Mouse (Mus musculus): ENCODE measurements around the gene Ubxn11. TPM values are rescaled to one million over a fixed set of nuclear protein-coding genes. Genes with fewer than 3 reads are reported as not detected.
A peak's percentile ranks its signal among the peaks of the same experiment; 100 is the strongest.

Ubxn11 gene
- polyA plus RNA-seq, 1 experiment from 2014 or later, result 11.4 TPM

DNA sequence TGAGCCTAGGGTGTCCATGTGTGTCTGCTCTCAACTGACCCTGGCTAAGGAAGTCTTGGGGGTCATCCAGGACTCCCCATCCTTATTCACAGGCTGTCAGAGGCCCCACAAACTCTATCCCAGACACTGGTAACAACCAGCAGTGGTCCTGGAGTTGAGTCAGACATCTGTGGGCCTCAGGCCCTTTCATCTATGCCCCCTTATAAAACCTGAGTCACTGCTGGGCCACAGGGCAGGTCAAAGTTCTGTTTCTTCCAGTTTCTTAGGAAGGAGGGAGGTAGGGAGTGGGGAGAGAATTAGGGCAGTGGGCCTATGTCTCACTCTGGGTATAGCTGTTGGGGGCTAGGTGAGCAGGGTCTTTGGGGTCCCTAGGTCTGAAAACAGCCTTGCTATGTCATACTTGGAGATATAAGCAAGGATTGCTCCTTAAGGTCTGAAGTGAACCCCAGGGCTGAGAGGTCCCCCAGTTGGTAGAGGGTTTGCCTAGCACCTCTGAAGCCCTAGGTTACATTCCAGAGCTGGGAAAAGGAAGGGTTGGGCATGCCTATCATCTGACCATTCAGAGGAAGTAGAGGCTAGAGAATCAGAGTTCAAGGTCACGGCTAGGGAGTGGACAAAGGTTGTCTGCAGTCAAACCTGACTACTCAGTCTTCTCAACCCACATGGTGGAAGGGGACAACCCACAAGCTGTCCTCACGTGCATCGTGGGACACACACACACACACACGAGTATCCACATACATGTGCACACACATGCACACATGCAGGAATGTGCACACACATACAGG lies 33.4 kb upstream of the Ubxn11 start:
- Histone ChIP-seq H3K27me3 (peaks cover 15% of the 10 kb centered on the region), H3K9me3 (no peaks in the 10 kb centered on the region), H3K36me3 (no peaks in the 10 kb centered on the region), H3K9ac (replicated peaks) (no peak overlapping the region), H3K4me1 (replicated peaks) (no peaks in the 10 kb centered on the region), H3K4me2 (replicated peaks) (no peak overlapping the region), H3K4me3 (replicated peaks) (no peak overlapping the region), H3K27ac (no peak overlapping the region)
- 86% methylated on average over 4 of the region's 4 CpGs for WGBS
- ATAC-seq, result no peak

DNA sequence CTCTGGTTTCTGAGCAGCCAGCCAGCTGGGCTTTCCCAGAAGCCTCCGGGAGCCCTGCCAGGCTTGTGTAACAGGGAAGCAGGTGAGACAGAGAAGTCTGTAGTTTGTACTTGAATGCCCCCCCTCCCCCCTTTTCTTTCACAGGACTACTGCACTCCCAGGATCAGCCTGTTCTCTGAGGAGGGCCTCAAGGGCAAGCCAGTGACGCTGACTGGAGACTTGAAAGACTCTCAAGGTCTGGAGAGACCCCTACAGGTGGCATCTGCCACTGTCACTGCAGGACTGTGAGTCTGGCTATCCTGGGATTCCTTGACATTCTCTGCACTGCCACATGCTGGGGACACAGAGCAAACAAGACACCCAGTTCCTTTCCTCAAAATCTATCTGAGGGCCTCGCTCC lies 23.7 kb upstream of the Ubxn11 start:
- WGBS, result 34% methylated on average over 2 of the region's 3 CpGs
- H3K4me1 ChIP-seq (replicated peaks), result peaks cover 13% of the 10 kb centered on the region

DNA sequence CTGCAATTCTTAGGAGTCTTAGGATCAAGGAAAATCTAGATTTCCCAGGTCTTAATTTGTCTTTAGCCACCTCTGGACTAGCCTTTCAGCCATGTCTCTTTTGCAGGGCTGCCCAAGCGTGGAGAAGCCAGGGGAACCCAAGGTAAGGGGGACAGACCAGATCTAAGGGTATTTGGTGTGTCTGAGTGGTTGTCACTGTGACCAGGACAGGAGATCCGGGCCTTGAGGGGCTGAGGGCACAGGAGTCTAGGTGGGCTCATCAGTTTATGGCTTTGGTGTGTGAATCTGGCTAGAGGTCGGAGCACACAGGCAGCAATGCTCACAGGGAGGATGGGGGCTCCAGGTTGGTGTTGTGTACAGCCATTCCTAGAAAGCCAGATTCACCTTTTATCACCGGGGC lies 21.7 kb upstream of the Ubxn11 start:
- ATAC-seq, result no peak
- 81% methylated on average over 4 of the region's 4 CpGs for WGBS
- H3K4me1 ChIP-seq (replicated peaks), result peaks cover 13% of the 10 kb centered on the region
- peaks cover 3% of the 10 kb centered on the region; the same call in 1 of the 2 replicates for H3K9me3 ChIP-seq
- no peak overlapping the region for H3K4me2 ChIP-seq (replicated peaks)
- no peak overlapping the region for H3K9ac ChIP-seq (replicated peaks)
- H3K27ac ChIP-seq, result no peak overlapping the region
- H3K27me3 ChIP-seq, result peaks cover 34% of the 10 kb centered on the region
- H3K4me3 ChIP-seq (replicated peaks), result no peak overlapping the region
- H3K36me3 ChIP-seq, result no peaks in the 10 kb centered on the region

More for the DNA sequence above, 23.7 kb upstream of the Ubxn11 start:
- Histone ChIP-seq H3K4me3 (replicated peaks) (no peak overlapping the region), H3K9me3 (no peaks in the 10 kb centered on the region), H3K27ac (no peak overlapping the region), H3K9ac (replicated peaks) (no peak overlapping the region), H3K36me3 (no peaks in the 10 kb centered on the region), H3K4me2 (replicated peaks) (no peak overlapping the region), H3K27me3 (peaks cover 34% of the 10 kb centered on the region)
- ATAC-seq, result 0 out of 2 replicates have a peak, but pooled peaks have one; percentile 47

DNA sequence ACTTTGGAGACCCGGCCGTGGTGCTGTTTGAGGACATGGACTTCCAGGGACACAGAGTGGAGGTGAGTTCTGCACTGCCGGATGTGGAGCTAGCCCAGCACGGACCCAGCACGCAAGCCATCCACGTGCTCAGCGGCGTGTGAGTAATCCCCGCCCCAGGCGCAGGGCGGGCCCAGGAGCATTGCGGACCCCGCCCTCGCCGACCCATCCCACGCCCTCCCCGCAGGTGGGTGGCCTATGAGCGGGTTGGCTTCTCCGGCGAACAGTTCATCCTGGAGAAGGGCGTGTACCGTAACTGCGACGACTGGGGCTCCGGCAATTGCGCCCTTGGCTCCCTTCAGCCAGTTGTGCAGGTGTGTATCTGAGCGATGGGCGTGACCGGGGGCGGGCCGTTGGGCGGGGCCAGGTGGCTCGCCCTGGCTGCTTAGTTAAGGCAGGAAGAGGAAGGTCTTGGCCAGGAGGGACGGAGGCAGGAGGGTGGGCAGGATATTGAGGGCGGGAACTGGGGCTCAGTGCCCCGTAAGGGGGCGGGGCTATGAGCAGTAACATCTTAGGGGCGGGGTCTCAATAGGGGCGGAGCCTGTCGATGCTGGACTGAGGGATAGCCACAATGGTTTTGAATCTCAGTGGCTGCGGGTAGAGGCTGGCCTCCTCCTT lies 20.5 kb upstream of the Ubxn11 start:
- Histone ChIP-seq H3K36me3 (no peaks in the 10 kb centered on the region), H3K4me3 (replicated peaks) (peak overlapping the region; percentile 47), H3K27me3 (peaks cover 34% of the 10 kb centered on the region), H3K9me3 (peaks cover 3% of the 10 kb centered on the region; the same call in 1 of the 2 replicates), H3K4me2 (replicated peaks) (peak overlapping the region; percentile 73), H3K4me1 (replicated peaks) (peaks cover 13% of the 10 kb centered on the region), H3K9ac (replicated peaks) (peak overlapping the region; percentile 49), H3K27ac (no peak overlapping the region)
- ATAC-seq, result peak; percentile 78
- WGBS, result under 1% methylated on average over 41 of the region's 41 CpGs

DNA sequence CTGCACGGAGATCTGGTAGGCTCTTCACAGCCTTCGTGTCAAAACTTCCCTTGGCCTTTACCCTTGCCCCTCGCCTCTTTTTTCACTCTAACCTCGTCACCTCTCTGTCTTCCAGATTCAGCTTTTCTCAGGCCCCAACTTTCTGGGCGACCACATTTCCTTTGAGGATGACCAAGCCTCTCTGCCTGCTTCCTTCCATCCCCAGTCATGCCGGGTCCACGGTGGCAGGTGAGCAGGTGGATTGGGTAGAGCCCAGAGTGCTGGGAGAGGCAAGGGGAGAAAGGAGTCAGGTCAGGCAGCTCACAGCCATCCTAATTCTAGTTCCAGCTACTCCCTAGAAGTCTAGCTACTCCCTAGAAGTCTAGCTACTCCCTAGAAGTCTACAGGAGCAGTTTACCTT lies 19.9 kb upstream of the Ubxn11 start:
- no peak for ATAC-seq
- peaks cover 13% of the 10 kb centered on the region for H3K4me1 ChIP-seq (replicated peaks)
- peak overlapping the region; percentile 73 for H3K4me2 ChIP-seq (replicated peaks)
- H3K27me3 ChIP-seq, result peaks cover 34% of the 10 kb centered on the region
- no peaks in the 10 kb centered on the region for H3K36me3 ChIP-seq
- no peak overlapping the region for H3K9ac ChIP-seq (replicated peaks)
- H3K4me3 ChIP-seq (replicated peaks), result peak overlapping the region; percentile 47
- 13% methylated on average over 7 of the region's 7 CpGs for WGBS
- peaks cover 3% of the 10 kb centered on the region; the same call in 1 of the 2 replicates for H3K9me3 ChIP-seq
- H3K27ac ChIP-seq, result no peak overlapping the region

DNA sequence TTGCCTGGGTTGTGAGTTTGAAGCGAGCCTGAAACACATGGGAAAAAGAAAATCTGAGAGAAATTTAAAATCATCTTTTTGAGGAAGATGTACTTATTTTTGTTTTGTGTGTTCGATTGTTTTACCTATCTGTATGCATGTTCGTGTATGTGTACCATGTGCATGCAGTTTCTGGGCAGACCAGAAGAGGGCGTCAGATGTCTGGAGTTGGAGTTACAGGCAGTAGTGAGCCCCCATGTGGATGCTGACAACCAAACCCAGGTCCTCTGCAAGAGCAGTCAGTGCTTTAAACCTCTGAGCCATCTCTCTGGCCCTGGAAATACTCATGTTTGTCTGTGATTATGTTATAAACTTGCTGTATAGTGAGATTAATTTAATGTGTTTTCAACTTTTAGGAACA lies 17.4 kb upstream of the Ubxn11 start:
- Histone ChIP-seq H3K4me1 (replicated peaks) (peaks cover 9% of the 10 kb centered on the region), H3K9ac (replicated peaks) (no peak overlapping the region), H3K9me3 (peaks cover 3% of the 10 kb centered on the region; the same call in 1 of the 2 replicates), H3K27me3 (peaks cover 33% of the 10 kb centered on the region), H3K4me2 (replicated peaks) (no peak overlapping the region), H3K36me3 (no peaks in the 10 kb centered on the region), H3K27ac (no peak overlapping the region), H3K4me3 (replicated peaks) (no peak overlapping the region)
- ATAC-seq, result no peak
- 87% methylated on average over 4 of the region's 4 CpGs for WGBS

DNA sequence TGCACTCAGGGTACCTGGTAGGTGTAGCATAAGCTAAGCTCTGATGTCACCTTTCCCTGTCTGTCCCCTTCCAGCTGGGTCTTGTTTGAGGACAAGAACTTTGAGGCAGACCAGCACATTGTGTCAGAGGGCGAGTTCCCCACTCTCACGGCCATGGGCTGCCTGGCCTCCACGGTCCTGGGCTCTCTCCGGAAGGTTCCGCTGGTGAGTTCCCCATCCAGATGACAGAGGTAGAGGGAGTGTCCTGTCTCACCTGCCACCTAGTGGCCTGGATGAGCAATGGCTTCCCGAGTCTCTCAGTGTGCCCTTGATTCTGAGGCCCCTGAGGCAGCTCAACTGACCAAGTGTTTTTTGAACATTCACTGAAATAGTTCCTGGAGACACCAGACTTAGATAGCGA lies 15.0 kb upstream of the Ubxn11 start:
- Histone ChIP-seq H3K9me3 (peaks cover 3% of the 10 kb centered on the region; the same call in 1 of the 2 replicates), H3K4me2 (replicated peaks) (no peak overlapping the region), H3K9ac (replicated peaks) (no peak overlapping the region), H3K27ac (no peak overlapping the region), H3K4me1 (replicated peaks) (no peaks in the 10 kb centered on the region), H3K4me3 (replicated peaks) (no peak overlapping the region), H3K36me3 (no peaks in the 10 kb centered on the region), H3K27me3 (peaks cover 9% of the 10 kb centered on the region)
- 41% methylated on average over 7 of the region's 7 CpGs for WGBS
- peak; percentile 74; the same call in 1 of the 2 replicates for ATAC-seq

DNA sequence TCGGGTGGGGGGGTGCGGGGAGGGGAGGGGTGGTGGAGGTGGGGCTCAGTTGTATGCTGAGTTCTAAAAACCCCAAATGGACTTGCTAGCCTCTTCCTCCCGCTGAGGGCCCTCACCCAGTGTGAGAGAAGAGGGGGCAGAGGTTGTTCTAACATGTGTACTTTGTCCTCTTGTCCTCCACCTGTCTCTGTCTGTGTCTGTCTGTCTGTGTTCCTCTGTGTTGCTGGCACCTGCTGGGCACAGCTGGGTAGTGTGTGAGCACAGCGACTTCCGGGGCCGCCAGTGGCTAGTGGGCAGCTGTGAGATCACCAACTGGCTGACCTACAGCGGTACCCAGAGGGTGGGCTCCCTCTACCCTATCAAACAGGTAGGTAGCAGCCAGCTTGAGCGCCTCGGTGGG lies 13.3 kb upstream of the Ubxn11 start:
- ATAC-seq, result no peak
- no peak overlapping the region for H3K27ac ChIP-seq
- no peaks in the 10 kb centered on the region for H3K36me3 ChIP-seq
- H3K9me3 ChIP-seq, result peaks cover 3% of the 10 kb centered on the region; the same call in 1 of the 2 replicates
- no peak overlapping the region for H3K4me2 ChIP-seq (replicated peaks)
- H3K9ac ChIP-seq (replicated peaks), result no peak overlapping the region
- 77% methylated on average over 9 of the region's 9 CpGs for WGBS
- H3K4me1 ChIP-seq (replicated peaks), result no peaks in the 10 kb centered on the region
- no peak overlapping the region for H3K4me3 ChIP-seq (replicated peaks)
- no peaks in the 10 kb centered on the region for H3K27me3 ChIP-seq

DNA sequence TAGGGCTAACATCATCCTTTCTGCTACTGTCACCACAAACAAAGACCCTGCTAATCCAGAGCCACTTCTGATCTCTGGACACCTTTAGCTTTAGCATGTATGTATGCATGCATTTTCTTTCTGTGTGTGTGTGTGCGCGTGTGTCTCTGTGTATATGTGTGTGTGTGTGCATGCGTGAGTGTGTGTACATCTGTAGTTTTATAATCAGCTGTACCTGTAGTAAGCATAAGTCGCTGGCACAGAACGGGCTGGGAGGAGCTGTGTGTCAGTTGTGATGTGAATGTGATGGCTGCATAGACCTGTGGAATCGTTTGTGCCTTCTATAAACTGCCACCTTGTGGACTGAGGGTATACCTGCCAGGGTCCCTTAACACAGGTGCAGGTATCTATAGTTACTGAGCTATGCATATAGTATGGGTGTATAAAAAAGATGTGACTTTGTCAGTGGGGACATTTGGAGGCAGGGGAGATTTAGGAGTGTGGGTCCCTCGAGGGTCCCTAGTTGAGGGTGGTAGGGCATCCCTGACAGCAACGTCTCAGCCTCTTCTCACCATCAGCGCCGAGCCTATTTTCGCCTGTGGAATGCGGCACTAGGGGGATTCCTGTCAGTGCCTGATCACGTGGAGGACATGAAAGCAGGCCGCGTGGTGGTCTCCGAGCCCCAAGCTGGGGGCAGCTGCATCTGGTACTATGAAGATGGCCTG lies 11.7 kb upstream of the Ubxn11 start:
- H3K36me3 ChIP-seq, result no peaks in the 10 kb centered on the region
- 87% methylated on average over 16 of the region's 16 CpGs for WGBS
- no peak overlapping the region for H3K27ac ChIP-seq

DNA sequence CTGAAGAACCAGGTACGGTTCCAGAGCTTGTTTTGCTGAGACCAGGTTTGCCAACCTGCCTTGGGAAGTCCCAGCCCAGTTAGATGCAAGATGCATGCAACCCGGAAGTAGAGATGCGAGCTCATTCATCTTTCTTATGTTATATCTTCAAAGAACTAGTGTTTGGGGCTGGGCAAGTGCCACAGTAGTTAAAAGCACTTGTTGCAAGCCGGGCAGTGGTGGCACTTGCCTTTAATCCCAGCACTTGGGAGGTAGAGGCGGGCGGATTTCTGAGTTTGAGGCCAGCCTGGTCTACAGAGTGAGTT lies 11.2 kb upstream of the Ubxn11 start:
- Histone ChIP-seq H3K9me3 (no peaks in the 10 kb centered on the region), H3K9ac (replicated peaks) (no peak overlapping the region), H3K4me2 (replicated peaks) (no peak overlapping the region), H3K4me1 (replicated peaks) (no peaks in the 10 kb centered on the region), H3K27ac (no peak overlapping the region), H3K4me3 (replicated peaks) (no peak overlapping the region), H3K36me3 (no peaks in the 10 kb centered on the region), H3K27me3 (no peaks in the 10 kb centered on the region)
- WGBS, result 93% methylated on average over 6 of the region's 6 CpGs
- ATAC-seq, result no peak

More for the DNA sequence above, 11.7 kb upstream of the Ubxn11 start:
- no peak overlapping the region for H3K9ac ChIP-seq (replicated peaks)
- no peaks in the 10 kb centered on the region for H3K27me3 ChIP-seq
- H3K9me3 ChIP-seq, result no peaks in the 10 kb centered on the region
- ATAC-seq, result no peak
- H3K4me1 ChIP-seq (replicated peaks), result no peaks in the 10 kb centered on the region
- H3K4me3 ChIP-seq (replicated peaks), result no peak overlapping the region
- no peak overlapping the region for H3K4me2 ChIP-seq (replicated peaks)

DNA sequence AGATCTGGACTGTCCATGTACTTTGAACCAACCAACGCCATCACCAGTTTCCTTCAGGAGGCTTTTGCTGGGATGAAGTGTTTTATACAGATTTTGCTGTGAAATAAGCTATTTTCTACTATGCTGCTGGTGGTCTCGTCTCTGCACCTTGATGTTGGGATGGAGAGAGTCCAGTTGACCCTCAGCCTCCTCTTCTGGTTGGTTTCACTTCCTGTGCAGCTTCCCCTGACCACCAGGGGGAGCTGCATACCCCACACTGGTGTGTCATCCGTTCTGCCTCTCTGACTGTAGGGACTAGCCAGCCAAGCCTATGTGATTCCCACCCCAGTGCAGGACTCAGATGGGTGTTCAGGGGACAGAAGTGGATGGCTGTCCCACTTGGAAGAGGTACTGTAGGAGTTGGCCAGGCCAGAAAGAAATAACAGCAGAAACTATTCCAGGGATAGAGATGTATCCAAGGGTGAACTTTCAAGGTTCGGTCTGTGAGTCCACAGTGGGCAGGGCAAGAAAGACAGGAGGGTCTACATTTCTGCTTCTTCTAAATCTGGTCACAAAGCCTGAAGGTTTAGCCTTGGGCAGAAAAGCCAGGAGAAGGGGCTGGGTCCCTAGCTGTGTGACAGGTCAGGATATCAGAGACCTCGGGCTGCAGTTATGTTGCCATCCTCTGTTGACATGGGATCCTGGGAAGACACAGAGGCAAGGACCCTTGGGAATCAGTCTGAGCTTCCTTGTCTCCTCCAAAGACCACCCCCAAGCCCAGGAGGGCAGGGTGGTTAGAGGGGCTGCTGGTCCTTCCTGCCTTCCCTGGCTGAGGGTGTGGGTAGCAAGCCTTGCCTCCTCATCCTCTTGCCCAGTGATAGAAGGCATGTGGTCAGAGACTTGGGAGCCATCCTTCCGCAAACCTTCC lies 9.7 kb upstream of the Ubxn11 start:
- Histone ChIP-seq H3K4me3 (replicated peaks) (no peak overlapping the region), H3K36me3 (no peaks in the 10 kb centered on the region), H3K9ac (replicated peaks) (no peak overlapping the region), H3K27ac (no peak overlapping the region), H3K4me2 (replicated peaks) (no peak overlapping the region), H3K4me1 (replicated peaks) (no peaks in the 10 kb centered on the region), H3K9me3 (no peaks in the 10 kb centered on the region), H3K27me3 (no peaks in the 10 kb centered on the region)
- 71% methylated on average over 6 of the region's 6 CpGs for WGBS
- no peak for ATAC-seq

Measured in midbrain, embryonic 13.5 days (tissue).